Mouse (Mus musculus) layer of hippocampus, adult 18-20 months (tissue): ENCODE measurements at regions not wholly inside any gene's neighbourhood (a gene's known extent, or its start where the extent isn't known, plus 50 kb on each side); places are given as distances from the start of the nearest gene placed in this dataset.
"Not testable (repeated sequence)": the region's sequence is repeated elsewhere in the genome, so short reads cannot be mapped to it uniquely, and the experiment has no call there.

Experiments
- DNase-seq, 2 experiments: peaks; one replicate each; pipeline ENCODE4 v3.0.0; 2022; ENCODE audit warnings: low spot score in 2 of 2

- no peak for DNase-seq
These were observed 58.1 kb upstream of the Clstn2 start for GRCm38 (mm10) chr9:98091105-98091504.

GRCm38 (mm10) chr9:98095064-98095790, 62.2 kb upstream of the Clstn2 start:
- DNase-seq, result peak in 1 of 2 experiments; percentile 31

GRCm38 (mm10) chr9:98123390-98123789, 90.4 kb upstream of the Clstn2 start:
- DNase-seq, result no peak

GRCm38 (mm10) chr9:98129596-98129995, 96.6 kb upstream of the Clstn2 start:
- DNase-seq, result no peak

- DNase-seq, result peak; percentile 84 to 91
These were observed 97.9 kb upstream of the Clstn2 start for GRCm38 (mm10) chr9:98130849-98131248.

- no peak for DNase-seq
These were observed 107.6 kb upstream of the Clstn2 start for GRCm38 (mm10) chr9:98140546-98140945.

- no peak for DNase-seq
These were observed 109.1 kb upstream of the Clstn2 start for GRCm38 (mm10) chr9:98142121-98142520.

- no peak for DNase-seq
These were observed 113.9 kb upstream of the Clstn2 start for GRCm38 (mm10) chr9:98146901-98147300.

GRCm38 (mm10) chr9:98158421-98158820, 125.4 kb upstream of the Clstn2 start:
- peak; percentile 21 to 47 for DNase-seq

- DNase-seq, result no peak
These were observed 122.7 kb upstream of the Nmnat3 start for GRCm38 (mm10) chr9:98164489-98164888.

- no peak for DNase-seq
These were observed 113.2 kb upstream of the Nmnat3 start for GRCm38 (mm10) chr9:98174056-98174455.

GRCm38 (mm10) chr9:98176701-98177380, 110.4 kb upstream of the Nmnat3 start:
- no peak for DNase-seq

GRCm38 (mm10) chr9:98180766-98181165, 106.5 kb upstream of the Nmnat3 start:
- no peak for DNase-seq

- no peak for DNase-seq
These were observed 100.4 kb upstream of the Nmnat3 start for GRCm38 (mm10) chr9:98186757-98187300.

GRCm38 (mm10) chr9:98194356-98194755, 92.9 kb upstream of the Nmnat3 start:
- peak; percentile 80 to 89 for DNase-seq

- DNase-seq, result no peak
These were observed 68.4 kb upstream of the Nmnat3 start for GRCm38 (mm10) chr9:98218824-98219223.

- peak in 1 of 2 experiments; percentile 50 for DNase-seq
These were observed 66.9 kb upstream of the Nmnat3 start for GRCm38 (mm10) chr9:98220367-98220766.

GRCm38 (mm10) chr9:98221766-98222165, 65.5 kb upstream of the Nmnat3 start:
- DNase-seq, result peak in 1 of 2 experiments; percentile 26

- DNase-seq, result no peak
These were observed 59.0 kb upstream of the Nmnat3 start for GRCm38 (mm10) chr9:98228226-98228625.

- DNase-seq, result no peak
These were observed 58.3 kb upstream of the Nmnat3 start for GRCm38 (mm10) chr9:98228907-98229306.

- DNase-seq, result not testable (repeated sequence)
These were observed 52.5 kb upstream of the Nmnat3 start for GRCm38 (mm10) chr9:98234731-98235130.
